Mouse (Mus musculus) erythroblast, adult 5-6 weeks (primary cell): Measurements from ENCODE around the gene Gm49369. TPM values are rescaled to one million over a fixed set of nuclear protein-coding genes. Genes with fewer than 3 reads are reported as not detected.

Source experiments
- ATAC-seq: replicated peaks from 2 replicates; pipeline ENCODE4 v1.8.0; 2016; ENCODE audit warnings: moderate number of reproducible peaks, mild to moderate bottlenecking, moderate TSS enrichment, inconsistent platforms; ENCODE audit not compliant: poor library complexity, low FRiP score, severe bottlenecking
- total RNA-seq, 2 experiments: library from RNA; stranded (forward) in 1 of 2; stranded (reverse) in 1 of 2; fragments of 150-400 nt in 1 of 2; fragments of 200-764, 138-1000 nt in 1 of 2; gene quantifications; 2 replicates each; pipeline versions ENCODE4 v1.2.3 to v1.2.4; 2015 to 2017; ENCODE audit warnings: low replicate concordance in 2 of 2

The Gm49369 gene
- total RNA-seq, 2 experiments from 2014 or later, result 121 TPM; not detected in 1

DNA sequence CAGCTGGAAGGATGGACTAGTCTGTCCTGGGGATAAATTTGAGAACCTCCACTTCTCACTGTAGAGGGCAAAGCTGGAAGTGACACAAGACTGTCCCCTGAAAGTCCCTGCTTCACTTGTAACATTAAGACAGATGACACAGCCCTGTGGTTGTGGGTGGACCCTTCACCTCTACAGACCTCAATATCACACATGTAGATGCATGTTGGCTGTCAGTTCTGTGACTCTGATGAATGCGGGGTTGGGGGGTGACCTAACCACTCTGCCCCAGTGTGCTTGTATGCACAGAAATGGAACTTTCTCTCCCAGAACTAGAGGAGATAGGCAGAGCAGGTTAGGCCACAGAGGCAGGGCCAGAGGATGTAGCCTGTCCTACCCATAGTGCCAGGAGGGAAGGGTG is 14.1 kb upstream of the Gm49369 start:
- no peak for ATAC-seq

DNA sequence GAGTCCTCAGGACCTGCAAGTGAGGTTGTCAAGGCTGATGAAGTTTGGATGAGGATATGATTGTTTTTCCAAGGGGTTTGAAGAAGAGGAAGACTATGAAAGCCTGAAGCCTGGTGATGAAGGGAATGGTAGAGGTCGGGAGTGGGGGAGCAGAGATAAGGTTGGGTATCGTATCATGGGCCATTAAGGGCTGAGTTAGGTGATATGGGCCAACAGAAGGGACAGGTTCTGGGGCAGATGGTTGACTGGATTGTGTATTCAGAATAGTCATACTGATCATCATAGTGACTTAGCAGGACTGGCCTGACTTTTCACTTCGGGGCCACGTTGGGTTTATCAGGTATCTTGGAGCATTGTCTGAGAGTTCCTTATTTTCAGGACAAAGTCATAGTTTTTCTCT is 13.0 kb upstream of the Gm49369 start:
- ATAC-seq, result no peak

GRCm38 (mm10) chr7:142394261-142395190 is 12.1 kb upstream of the Gm49369 start:
- no peak for ATAC-seq

GRCm38 (mm10) chr7:142393191-142393590 is 10.7 kb upstream of the Gm49369 start:
- peak; percentile 87 for ATAC-seq

DNA sequence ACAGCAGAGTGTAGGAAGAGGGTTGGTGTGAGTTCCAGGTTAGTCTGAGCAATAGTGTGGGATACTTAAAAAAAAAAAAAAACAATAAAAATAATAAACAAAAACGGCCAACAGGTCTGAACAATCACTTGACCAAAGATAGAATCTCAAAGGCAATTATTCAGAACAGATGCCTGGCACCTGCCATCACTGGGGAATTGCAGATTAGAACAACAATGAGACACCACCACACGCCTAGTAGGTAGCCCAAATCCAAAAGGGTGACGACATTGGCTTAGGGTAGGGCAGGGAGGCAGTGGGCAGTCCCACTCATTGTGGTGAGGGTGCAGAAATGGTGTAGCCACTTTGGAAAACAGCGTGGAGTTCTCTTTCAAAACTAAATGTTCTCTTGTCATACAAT is 9.1 kb upstream of the Gm49369 start:
- no peak for ATAC-seq

- no peak for ATAC-seq
These were observed 8.6 kb upstream of the Gm49369 start for GRCm38 (mm10) chr7:142391108-142391507.

- ATAC-seq, result no peak
These were observed 7.6 kb upstream of the Gm49369 start for GRCm38 (mm10) chr7:142389961-142390650.

DNA sequence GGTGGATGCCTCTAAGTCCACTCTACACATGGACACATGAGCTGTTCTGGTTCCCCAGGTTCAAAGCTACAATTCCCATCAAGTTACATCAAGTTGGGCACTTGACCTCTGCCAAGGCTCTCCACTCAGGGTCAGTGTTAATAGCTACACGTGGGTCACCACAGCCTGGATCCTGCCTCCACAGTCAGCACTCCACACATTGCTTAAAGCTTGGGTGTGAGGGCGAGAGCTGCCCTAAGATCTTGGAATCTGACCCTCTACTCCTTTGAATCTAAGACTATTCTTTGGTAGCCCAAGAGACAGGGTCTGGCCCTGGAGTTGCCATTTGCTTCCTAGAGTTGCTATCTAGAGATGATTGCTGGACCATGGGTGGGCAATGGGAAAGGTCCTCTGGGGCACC is 6.3 kb upstream of the Gm49369 start:
- no peak for ATAC-seq

- no peak for ATAC-seq
These were observed 5.7 kb upstream of the Gm49369 start for GRCm38 (mm10) chr7:142388198-142388597.

- ATAC-seq, result peak; percentile 78
These were observed 5.1 kb upstream of the Gm49369 start, which contains the start of gene Ctsd for GRCm38 (mm10) chr7:142387419-142388148. Ctsd (minus strand) TSS chr7:142388038.

DNA sequence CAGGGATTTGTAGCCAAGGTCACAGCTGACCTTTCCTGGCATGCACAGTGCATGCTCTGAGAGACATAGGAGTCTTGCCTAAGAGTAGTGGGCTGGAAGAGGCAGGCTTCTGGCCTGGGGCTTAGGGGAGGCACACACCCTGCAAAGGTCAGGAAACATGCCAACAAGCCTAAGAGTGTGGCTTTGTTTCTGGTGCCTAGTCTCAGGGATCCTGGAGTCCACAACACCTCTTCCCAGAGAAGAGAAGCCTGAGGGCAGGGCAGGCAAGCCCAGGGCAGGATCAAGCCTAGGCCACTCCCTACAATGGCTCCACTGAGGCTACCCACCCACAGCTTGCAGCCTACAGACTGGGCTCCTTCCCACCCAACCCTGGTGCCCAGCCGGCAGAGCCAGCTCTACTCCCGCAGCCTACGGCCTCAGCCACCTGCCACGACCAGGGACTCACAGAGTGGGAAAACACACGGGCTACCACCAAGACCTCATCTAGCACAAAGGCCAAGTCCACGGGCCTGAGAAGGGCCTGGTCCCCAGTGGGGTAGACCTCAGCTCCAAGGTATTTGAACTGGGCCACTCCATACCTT is 4.2 kb upstream of the Gm49369 start:
- peak; percentile 65 for ATAC-seq

- 0 out of 2 replicates have a peak, but pooled peaks have one; percentile 10 for ATAC-seq
These were observed 3.4 kb upstream of the Gm49369 start for GRCm38 (mm10) chr7:142385742-142386403.

GRCm38 (mm10) chr7:142384306-142384705 is 1.8 kb upstream of the Gm49369 start:
- no peak for ATAC-seq

DNA sequence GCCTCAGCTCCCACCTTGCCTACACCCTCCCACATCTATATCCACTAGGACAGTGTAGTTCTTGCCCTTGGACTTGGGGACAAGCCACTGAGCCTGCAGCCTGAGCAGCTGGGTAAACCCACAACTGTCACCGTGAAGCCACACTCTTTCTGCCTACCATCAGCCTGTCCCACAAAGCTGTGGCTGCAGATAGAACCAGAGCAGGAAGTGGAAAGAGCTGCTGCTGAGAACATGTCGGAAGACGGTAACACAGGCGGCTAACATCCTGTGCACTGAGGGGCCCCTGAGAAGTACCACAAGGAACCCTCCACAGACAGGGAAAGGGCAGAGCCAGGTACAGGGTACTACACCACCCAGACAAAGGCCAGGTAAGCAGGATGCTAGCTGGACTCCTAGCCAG is 1.3 kb downstream of the Gm49369 start:
- no peak for ATAC-seq

DNA sequence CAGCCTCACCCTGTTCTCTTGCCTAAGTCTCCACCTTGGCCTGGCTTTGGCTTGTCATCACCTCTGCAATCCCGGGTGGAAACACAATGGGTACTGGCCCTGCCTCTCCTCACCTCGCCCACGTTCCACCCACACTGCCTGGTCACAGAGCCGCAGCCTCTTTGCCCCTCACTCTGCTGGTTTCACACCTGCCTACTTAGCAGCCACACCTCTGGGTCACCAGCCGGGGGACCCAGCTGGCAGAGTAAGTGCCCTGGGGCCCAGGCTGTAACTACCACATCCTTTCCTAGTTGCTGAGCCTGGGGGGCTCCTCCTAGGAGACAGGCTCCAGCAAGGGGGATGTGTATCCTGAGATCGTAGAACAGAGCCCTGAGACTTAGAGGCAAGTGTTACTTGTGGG is 3.3 kb downstream of the Gm49369 start:
- ATAC-seq, result no peak

DNA sequence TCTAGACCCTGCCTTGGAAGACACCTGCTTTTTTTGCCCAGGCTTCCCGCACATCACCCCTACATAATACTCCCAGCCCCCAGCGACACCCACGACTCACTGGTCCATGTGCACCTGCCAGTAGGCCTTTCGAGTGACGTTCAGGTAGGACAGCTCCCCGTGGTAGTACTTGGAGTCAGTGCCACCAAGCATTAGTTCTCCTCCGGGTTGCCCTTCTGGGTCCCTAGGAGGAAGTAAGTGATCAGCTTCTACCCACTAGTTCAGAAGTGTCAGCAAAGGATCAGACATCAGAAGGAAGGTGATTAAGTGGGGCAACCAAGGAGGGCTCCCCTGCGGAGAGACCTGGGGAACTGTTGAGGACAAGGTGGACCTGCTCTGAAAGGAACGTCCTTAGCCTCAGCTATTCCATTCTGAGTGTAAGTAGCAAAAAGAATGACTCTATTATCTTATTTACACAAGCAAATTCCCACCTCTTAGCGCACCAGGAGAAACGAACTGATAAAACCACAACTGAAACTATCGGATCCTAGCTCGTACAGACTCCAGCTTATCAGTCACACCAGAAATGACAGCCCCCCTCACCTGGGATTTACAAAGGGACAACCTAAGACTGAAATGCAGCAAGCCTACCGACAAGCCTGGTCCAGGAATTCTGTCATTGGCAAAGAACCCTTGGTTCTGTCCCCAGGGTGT is 5.1 kb downstream of the Gm49369 start:
- ATAC-seq, result peak; percentile 50

DNA sequence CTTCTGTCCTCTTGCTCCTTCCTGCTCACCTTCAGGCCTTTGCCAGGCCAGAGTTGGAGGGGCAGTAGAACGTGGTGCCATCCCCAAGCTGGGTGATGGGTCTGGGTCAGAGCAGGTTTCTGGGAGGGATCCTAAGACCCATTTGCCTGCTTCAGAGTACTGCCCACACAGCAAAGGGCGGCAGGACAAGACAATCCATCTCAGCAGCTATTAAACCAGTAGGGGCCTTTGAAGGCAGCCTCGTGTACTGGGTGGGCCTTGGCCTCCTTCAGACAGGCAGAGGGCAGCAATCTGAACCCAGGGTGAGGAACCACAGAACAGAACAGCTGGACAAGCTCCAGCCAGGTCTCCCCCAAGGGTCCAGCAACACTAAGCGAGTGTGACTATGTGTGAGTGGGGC is 6.4 kb downstream of the Gm49369 start:
- ATAC-seq, result no peak

GRCm38 (mm10) chr7:142375261-142375724 is 7.2 kb downstream of the Gm49369 start:
- ATAC-seq, result no peak
